Mouse (Mus musculus): ENCODE measurements around the gene Ruvbl1. TPM values are rescaled to one million over a fixed set of nuclear protein-coding genes. Genes with fewer than 3 reads are reported as not detected.

Ruvbl1 gene
- total RNA-seq, 2 experiments from 2014 or later, result 34.1 to 38.4 TPM

DNA sequence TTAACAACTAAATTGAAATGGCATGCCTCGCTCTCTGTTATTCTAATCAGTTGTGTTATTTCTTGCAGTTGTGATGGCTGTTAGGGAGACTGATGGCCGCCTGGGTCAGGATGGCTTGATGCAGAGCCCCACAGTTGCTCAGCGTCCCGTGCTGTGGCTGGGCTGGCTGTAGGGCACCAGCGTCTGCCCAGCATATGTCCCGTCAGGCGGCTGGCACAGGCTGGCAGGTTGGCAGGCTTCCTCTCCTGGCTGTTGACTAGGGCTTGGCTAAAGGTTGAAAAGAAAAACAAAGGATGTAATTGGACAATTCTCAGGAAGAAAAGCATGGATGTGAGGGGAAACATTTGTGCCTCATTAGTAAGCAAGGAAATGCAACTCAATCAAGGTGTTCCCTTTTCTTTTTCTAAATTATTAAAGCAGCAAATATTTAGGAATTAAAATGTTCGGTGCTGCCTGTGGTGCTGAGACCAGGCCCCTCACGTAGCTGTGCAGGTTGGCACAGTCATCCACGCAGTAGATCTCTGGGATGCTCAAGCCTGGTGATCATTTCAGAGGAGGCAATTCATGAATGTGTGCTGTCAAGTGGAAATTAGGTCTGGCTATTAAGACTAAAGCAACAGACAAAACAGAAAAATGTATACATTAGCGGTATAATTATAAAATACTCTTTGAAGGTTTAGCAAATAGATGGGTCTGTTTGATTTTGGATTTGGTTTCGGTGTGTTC lies 25.6 kb downstream of the Ruvbl1 start:
- no peak for DNase-seq (ENCODE audit: low spot score in 2 of 2)

- DNase-seq (ENCODE audit: low spot score in 2 of 2), result no peak
These were observed 28.5 kb downstream of the Ruvbl1 start for GRCm38 (mm10) chr6:88493712-88494111.

- DNase-seq (ENCODE audit: low spot score in 2 of 2), result no peak
These were observed 34.5 kb downstream of the Ruvbl1 start for GRCm38 (mm10) chr6:88499481-88500404.

GRCm38 (mm10) chr6:88500405-88500767 lies 35.2 kb downstream of the Ruvbl1 start:
- DNase-seq (ENCODE audit: low spot score in 2 of 2), result no peak

DNA sequence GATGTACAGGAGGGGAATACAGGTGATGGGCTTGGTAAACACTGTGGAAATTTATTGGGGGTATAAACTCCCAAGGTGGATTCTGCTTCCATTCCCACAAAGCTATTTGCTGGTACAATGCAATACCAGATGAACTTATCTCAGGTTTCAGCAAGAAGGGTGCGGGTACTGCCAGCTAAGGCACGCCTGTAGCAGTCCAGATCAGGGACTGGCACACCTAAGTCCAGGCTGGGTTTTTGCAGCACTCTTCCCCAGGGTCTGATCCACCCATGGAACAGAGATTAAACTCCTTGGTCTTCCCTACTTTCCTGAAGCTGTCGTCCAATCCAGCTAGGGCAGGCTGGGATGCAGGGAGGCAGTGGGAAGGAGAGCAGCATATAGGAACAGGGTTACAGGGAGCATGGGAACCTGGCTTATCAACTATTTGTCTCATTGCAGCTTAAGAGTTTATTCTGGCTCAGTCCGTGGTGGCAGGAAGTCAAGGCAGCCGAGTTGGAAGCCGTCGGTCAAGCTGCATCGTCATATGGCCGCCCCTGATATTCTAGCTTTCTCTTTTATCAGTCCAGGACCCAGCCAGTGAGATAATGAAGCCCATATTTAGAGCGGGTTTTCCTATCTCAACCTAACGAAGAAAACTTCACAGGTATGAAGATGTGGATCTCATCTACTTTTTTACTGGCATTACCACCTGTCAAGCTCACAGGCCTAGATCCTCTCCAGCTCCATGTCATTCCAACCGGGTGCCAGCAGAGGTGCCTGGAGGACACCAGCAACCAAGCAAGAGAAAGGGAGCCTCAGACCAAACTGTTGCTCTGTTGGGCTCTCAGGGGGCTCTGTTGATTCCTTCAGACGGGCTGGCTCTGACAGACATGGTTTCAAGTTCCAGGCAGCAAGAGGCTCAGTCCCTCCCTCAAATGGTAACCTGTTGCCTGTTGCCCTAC lies 37.1 kb downstream of the Ruvbl1 start:
- no peak for DNase-seq (ENCODE audit: low spot score in 2 of 2)

- DNase-seq (ENCODE audit: low spot score in 2 of 2), result no peak
These were observed 37.8 kb downstream of the Ruvbl1 start for GRCm38 (mm10) chr6:88503044-88503443.

DNA sequence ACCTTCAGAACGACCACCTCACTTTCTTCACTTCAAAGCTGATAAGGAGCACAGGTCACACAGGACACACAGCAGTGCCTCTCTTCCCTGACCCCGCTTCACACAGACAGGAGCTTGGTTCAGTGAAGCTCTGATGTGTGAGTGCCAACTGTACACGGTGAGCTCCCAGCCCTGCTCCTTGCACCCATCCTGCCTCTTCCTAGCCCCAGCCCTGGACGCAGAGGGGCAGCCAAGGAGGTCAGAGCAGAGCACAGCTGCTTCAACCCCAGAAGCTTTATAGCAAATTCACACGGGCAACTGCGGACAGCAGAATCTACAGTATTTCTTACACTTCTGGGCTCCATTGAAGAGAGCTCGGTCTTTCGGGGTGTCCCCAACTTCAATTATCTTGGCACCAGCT lies 48.8 kb downstream of the Ruvbl1 start:
- DNase-seq (ENCODE audit: low spot score in 2 of 2), result no peak

- DNase-seq (ENCODE audit: low spot score in 2 of 2), result no peak
These were observed 49.3 kb downstream of the Ruvbl1 start for GRCm38 (mm10) chr6:88514546-88514945.

DNA sequence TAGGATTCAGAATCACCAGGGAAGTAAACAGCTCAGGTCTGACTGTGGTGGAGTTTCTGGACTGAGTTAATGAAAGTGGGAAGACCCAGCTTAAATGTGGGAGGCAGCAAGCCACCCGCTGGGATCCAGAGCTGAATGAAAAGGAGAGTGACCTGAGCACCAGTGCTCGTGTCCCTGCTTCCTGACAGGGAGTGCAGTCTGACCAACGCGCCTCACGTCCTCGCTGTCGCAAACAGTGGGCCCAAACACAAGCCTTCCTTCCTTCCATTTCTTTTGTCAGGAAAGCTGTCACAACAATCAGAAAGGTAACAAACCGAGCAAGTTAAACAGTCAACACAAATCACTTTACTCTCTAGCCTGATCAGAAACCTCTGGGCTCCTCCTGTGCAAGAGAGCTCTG lies 50.8 kb downstream of the Ruvbl1 start:
- no peak for DNase-seq (ENCODE audit: low spot score in 2 of 2)

DNA sequence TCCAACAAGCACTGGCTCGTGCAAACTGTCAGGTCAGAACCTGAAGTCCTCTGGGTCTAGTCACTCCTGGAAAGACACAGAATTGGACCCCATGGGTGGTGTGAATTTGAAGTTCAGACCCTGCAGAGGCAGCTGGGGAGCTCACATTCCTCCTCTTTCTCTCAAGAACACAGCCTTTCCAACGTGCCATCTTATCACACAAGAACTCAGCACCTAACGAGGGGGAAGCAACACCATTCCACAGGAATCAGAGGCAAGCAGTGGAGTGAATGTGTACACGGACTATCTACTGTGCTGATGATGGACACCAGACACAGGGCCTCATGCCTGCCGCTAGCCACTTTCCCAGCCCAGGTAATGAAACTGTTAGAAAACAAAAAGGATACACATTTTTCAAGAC lies 51.5 kb downstream of the Ruvbl1 start:
- no peak for DNase-seq (ENCODE audit: low spot score in 2 of 2)

DNA sequence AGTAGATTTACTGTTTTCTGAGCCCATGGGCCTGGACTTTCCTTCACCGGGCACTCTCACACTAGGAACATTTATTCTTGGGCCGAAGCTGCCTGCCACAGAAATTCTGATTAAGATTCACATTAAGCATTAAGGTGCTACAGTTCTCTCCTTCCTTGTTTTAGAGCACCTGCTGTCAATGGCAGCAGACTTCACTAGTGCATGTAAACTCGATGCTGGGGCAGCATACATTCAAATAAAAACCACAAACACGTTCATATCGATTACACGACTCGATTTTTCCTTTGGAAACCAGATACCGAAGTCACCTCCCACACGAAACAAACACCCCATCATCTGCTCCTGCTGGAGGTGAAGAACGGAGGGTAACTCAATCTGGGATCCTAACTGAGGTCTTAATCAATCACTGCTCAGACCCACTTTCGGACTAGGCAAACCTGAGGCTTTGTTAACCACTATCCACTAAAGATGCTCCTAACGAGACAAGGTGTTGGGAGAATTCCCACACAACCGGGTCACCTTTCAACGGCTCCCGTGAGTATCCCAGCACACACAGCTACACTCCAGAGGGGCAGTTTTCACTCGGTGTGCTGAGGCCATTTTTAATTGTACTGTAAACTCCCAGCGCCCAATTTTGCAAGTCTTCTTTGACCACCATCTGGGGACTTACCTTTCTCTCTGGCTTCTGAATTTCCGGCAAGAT lies 52.6 kb downstream of the Ruvbl1 start:
- DNase-seq (ENCODE audit: low spot score in 2 of 2), result no peak

DNA sequence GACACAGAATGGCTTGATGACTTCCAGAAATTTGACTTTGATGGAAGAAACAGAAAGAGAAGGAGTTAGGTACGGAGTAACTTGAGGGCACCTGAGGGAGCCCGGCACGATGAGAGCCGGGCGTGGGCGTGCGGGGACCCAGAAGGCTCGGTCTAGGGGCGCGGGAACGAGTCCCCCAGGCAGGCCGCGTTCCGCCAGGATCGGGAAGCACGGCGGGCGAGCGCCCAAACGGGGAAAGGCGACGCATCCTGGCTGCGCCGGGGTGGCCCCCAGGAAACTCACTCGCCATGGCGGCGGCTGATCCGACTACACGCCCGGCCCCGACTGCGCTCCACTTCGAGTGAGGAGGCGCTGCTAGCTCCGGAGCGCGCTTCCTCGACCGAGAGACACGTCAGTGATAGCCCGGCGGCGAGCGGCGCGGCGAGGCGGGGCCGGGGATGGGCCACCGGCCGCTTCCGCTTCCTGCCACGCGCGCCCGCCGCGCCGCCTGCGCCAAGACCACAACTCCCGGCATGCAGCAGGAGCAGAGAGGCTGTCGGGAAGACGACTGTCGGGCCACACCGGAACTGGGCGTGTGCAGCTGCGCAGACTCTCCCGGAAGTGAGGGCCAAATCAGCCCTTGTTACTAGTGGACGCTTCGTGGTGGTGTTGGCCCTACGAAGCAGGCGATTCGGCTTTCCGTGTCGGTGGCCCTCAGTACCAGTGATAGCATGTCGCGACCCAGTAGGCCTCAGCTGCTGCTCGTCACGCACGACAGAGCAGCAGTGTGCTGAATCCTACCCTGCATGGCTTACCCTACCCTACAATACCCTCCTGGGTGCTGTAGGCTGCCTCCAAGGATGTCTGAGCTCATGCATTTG lies 53.4 kb downstream of the Ruvbl1 start, which contains the start of gene Sec61a1:
TSS of gene Sec61a1 (minus strand) at position 502 of the 860 bp plus-strand sequence.
- DNase-seq (ENCODE audit: low spot score in 2 of 2), result peak; percentile 71 to 87

- no peak for DNase-seq (ENCODE audit: low spot score in 2 of 2)
These were observed 56.6 kb downstream of the Ruvbl1 start for GRCm38 (mm10) chr6:88521821-88522220.

DNA sequence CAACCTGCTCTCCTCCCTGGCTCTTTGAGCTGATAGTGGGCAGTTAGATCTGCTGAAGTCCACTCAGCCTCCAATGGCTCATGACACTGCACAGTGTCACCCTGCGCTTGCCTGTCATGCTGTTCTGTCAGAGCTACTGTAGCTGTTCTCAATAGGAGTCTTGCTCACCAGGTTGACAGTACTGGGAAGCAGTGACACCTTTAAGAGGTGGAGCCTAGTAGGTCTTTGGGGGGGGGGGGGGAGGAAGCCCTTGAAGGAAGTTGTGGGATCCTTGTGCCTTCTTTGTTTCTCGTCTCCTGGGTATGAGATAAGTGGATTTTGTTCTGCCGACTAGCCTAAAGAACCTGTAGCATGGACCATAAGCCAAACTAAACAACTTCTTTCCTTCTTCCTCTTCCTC lies 57.4 kb downstream of the Ruvbl1 start:
- DNase-seq (ENCODE audit: low spot score in 2 of 2), result no peak

GRCm38 (mm10) chr6:88523043-88523442 lies 57.8 kb downstream of the Ruvbl1 start:
- DNase-seq (ENCODE audit: low spot score in 2 of 2), result no peak

DNA sequence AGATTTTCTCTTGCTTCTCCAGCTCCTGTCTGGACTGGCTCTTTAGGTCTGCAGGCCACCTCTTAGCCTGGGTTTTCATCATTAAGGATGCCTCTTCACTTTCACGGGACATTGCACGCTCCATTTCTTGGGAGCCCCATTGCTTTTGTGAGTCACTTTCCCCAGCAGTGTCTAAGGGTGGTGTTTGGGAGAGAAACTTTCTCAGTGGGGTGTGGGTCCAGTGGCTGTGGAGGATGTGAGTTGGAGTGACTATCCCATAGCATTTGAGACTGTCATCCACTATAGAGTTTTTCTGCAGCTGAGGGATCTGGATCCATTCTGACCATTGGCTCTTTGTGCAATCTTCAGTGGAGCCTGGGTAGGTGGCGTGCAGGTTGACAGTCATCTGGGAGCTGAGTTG lies 58.2 kb downstream of the Ruvbl1 start:
- DNase-seq (ENCODE audit: low spot score in 2 of 2), result no peak

- DNase-seq (ENCODE audit: low spot score in 2 of 2), result no peak
These were observed 58.8 kb downstream of the Ruvbl1 start for GRCm38 (mm10) chr6:88524056-88524455.

DNA sequence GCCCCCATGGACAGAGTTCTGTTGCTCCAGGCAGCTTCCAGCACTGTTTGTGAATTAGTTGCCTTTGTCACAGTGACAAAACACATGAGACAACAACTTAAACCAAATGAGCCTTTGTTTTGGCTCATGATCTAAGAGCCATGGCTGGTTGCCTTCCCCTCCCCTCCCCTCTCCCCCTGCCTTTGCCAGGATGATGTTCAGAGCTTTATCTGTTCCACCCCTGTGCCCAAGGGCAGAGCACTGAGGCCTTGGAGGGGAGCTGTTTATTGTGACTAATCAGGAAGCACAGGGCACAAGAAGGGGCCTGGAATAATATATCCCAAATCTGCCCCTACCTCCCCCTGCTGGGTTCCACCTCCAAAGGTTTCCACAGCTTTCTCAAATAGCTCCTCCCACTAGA lies 65.1 kb downstream of the Ruvbl1 start:
- peak in 1 of 2 experiments; percentile 41 for DNase-seq (ENCODE audit: low spot score in 2 of 2)

DNA sequence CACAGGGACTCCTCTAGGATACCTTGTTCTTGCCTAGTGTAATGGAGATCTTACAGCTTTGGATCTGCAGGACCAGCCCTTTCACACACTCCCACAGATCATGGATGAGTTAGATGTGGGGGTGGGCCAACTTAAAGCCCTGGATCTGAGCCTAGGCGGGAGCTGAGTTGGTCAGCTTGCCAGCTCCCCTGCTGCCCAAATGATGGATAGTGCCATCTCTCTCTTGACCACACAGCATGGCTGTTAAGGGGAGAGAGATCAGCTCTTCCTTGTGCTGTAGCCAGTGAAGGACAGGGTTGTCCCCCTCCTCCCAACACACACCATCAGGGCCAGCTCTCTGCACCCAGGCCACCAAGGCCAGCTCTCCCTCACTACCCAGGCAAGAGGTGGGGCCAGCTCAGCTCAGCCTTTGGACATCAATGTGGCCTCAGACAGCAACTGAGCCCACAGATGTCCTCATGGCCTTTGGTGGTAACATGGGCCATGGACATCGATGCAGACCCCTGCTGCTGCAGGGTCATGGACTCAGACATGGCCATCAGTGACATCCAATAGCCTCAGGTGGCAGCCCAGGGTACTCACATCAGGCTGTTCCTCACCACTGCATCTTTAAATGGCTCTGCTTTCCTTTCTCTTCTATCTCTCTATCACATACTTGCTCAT lies 75.0 kb downstream of the Ruvbl1 start:
- DNase-seq (ENCODE audit: low spot score in 2 of 2), result no peak

Measured in adrenal gland, postnatal 4 days (tissue).